In the genomic region with DNA sequence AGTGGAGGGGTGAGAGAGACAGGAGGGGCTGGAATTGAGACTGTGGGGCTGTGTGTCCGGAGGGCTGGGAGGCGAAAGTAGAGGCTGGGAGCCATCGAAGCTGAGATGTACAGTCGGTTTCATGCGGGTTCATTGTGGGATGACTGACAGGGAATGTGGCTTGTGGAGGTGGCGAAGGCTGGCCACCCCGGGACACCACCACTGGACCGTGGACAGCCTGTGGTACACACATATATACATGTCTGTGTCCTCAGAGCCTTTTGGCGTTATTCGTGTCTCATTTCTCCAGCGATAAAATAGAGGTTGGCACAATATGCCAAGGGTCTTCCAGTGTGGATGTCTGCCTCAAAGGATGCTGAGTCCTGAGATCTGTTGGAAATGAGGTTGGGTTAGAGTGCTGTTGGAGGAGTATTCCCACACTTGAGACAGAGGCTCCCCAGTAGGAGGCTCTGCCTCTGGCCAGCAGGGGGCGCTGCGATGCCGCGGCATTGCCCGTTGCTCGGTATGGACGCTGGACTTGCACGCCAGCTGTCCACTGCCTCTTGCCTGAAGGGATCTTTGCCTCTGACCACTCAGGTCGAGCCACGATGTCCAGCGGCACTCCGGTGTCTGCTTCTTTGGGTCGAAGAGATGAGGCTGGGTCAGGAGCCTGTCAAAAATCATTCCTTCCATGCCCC, we compare ENCODE assay signal across 9 mouse cellular contexts. TPM values are rescaled to one million over a fixed set of nuclear protein-coding genes. Genes with fewer than 3 reads are reported as not detected.
DNase-seq lines count a peak whose midpoint lies in the region; ATAC-seq and TF ChIP-seq lines count a peak whose summit lies in the region.
"Had no signal": no experiment of that assay in that cellular context is flagged by ENCODE, and none has a peak within 500 bp of the region (broad histone marks: within the 10 kb centered on the region; RNA-seq: fewer than 3 reads in every experiment).

No protein-coding gene starts in this region.

- dilution Hi-C loops in CH12.LX (cut with MboI; ENCODE audit: extremely low pct_ligation_motif_present, extremely low pct_unique_long_range_greater_than_20kb, low sequenced_read_pairs): no loop called here

- H3K9ac ChIP-seq in CH12.LX (ENCODE audit: insufficient read depth, low read depth): no peak overlapping the region
- no peak overlapping the region for H3K9ac ChIP-seq in forebrain, embryonic 12.5 days
- no peak overlapping the region for H3K9ac ChIP-seq in heart, postnatal 0 days (replicated peaks; ENCODE audit: low read depth, low read length)
- H3K9ac ChIP-seq in liver, embryonic 16.5 days (ENCODE audit: low read depth, low read length): no peak overlapping the region
- 0 out of 2 replicates have a peak overlapping the region, but pooled peaks have one; percentile 26 for H3K9ac ChIP-seq in neural tube, embryonic 12.5 days
- no peak overlapping the region for H3K9ac ChIP-seq in stomach, postnatal 0 days (ENCODE audit: low read length)

- in situ Hi-C loops in CH12.LX (cut with MboI; ENCODE audit: low pct_ligation_motif_present, low pct_unique_long_range_greater_than_20kb, low sequenced_read_pairs): loop anchor here (5.0 kb wide), 2 partner anchors 49 to 119 kb away; no protein-coding TSS in a partner anchor

- peak; percentile 99 for TF ChIP-seq CTCF in CH12.LX (conservative IDR thresholded peaks at IDR 0.05 in 1 of 2, IDR thresholded peaks at IDR 0.05 in 1 of 2; ENCODE audit: low read depth in 2 of 2, low read length in 2 of 2)
- peak; percentile 99 for TF ChIP-seq CTCF in heart, postnatal 0 days (IDR thresholded peaks at IDR 0.05; ENCODE audit: low read depth)
- peak; percentile 100 for TF ChIP-seq CTCF in stomach, postnatal 0 days (IDR thresholded peaks at IDR 0.05; ENCODE audit: low read depth)

- TF ChIP-seq EP300 in CH12.LX (IDR thresholded peaks at IDR 0.05; ENCODE audit: low read length): no peak
- no peak for TF ChIP-seq EP300 in heart, postnatal 0 days (IDR thresholded peaks at IDR 0.05; ENCODE audit: low read depth)
- TF ChIP-seq EP300 in stomach, postnatal 0 days (optimal IDR thresholded peaks at IDR 0.05): no peak

- no peaks in the 10 kb centered on the region for H3K79me2 ChIP-seq in CH12.LX (replicated peaks; ENCODE audit: control insufficient read depth, extremely low read depth, insufficient read depth, poor library complexity, severe bottlenecking)

- H3K9me3 ChIP-seq in CH12.LX (replicated peaks; ENCODE audit: low read length): peaks cover 4% of the 10 kb centered on the region
- no peaks in the 10 kb centered on the region for H3K9me3 ChIP-seq in forebrain, embryonic 12.5 days
- no peaks in the 10 kb centered on the region for H3K9me3 ChIP-seq in heart, postnatal 0 days (replicated peaks; ENCODE audit: control insufficient read depth, low read length)
- H3K9me3 ChIP-seq in liver, embryonic 16.5 days (replicated peaks; ENCODE audit: control insufficient read depth, low read length): no peaks in the 10 kb centered on the region
- H3K9me3 ChIP-seq in neural tube, embryonic 12.5 days: no peaks in the 10 kb centered on the region
- H3K9me3 ChIP-seq in stomach, postnatal 0 days (ENCODE audit: control insufficient read depth, low read length): no peaks in the 10 kb centered on the region

- H3K27me3 ChIP-seq in CH12.LX (replicated peaks): peaks cover 68% of the 10 kb centered on the region
- 0 out of 2 replicates have a peak, but pooled peaks cover 13% of the 10 kb centered on the region for H3K27me3 ChIP-seq in forebrain, embryonic 12.5 days
- peaks cover 10% of the 10 kb centered on the region; the same call in 1 of the 2 replicates for H3K27me3 ChIP-seq in heart, postnatal 0 days (ENCODE audit: control insufficient read depth, insufficient read depth, low read length)
- no peaks in the 10 kb centered on the region for H3K27me3 ChIP-seq in liver, embryonic 16.5 days (ENCODE audit: control insufficient read depth, insufficient read depth, low read depth, low read length)
- H3K27me3 ChIP-seq in neural tube, embryonic 12.5 days (replicated peaks): no peaks in the 10 kb centered on the region
- no peaks in the 10 kb centered on the region for H3K27me3 ChIP-seq in stomach, postnatal 0 days (ENCODE audit: control insufficient read depth, insufficient read depth, low read length)

- H3K27ac ChIP-seq in CH12.LX (ENCODE audit: insufficient read depth, low read depth): no peak overlapping the region
- no peak overlapping the region for H3K27ac ChIP-seq in forebrain, embryonic 12.5 days
- H3K27ac ChIP-seq in heart, postnatal 0 days (ENCODE audit: low read depth): no peak overlapping the region
- H3K27ac ChIP-seq in liver, embryonic 16.5 days (ENCODE audit: low read length): no peak overlapping the region
- no peak overlapping the region for H3K27ac ChIP-seq in neural tube, embryonic 12.5 days
- no peak overlapping the region for H3K27ac ChIP-seq in stomach, postnatal 0 days (replicated peaks)

- peak; percentile 57 for DNase-seq in CH12.LX (ENCODE audit: extremely low read depth)
- DNase-seq in c-Kit-positive CD71-positive TER-119-positive erythroid progenitor cells, embryonic 14.5 days (ENCODE audit: low spot score): peak; percentile 51
- peak; percentile 77 for DNase-seq in heart, postnatal 0 days (ENCODE audit: low spot score)
- DNase-seq in kidney, postnatal 36 days: peak; percentile 82 to 95
- peak; percentile 93 for DNase-seq in stomach, postnatal 0 days (ENCODE audit: low spot score)

- TF ChIP-seq RAD21 in CH12.LX (IDR thresholded peaks at IDR 0.05; ENCODE audit: low read depth, low read length): peak; percentile 98

- H3K36me3 ChIP-seq in CH12.LX (replicated peaks in 1 of 2; ENCODE audit: control insufficient read depth in 1 of 2, insufficient read depth in 1 of 2, low read length in 1 of 2): no peaks in the 10 kb centered on the region
- H3K36me3 ChIP-seq in forebrain, embryonic 12.5 days (replicated peaks): no peaks in the 10 kb centered on the region
- H3K36me3 ChIP-seq in heart, postnatal 0 days (replicated peaks; ENCODE audit: control insufficient read depth, insufficient read depth, low read length): no peaks in the 10 kb centered on the region
- no peaks in the 10 kb centered on the region for H3K36me3 ChIP-seq in liver, embryonic 16.5 days (ENCODE audit: control insufficient read depth, insufficient read depth)
- no peaks in the 10 kb centered on the region for H3K36me3 ChIP-seq in neural tube, embryonic 12.5 days
- no peaks in the 10 kb centered on the region for H3K36me3 ChIP-seq in stomach, postnatal 0 days (ENCODE audit: control insufficient read depth, insufficient read depth, low read length)

- H3K4me2 ChIP-seq in CH12.LX (ENCODE audit: insufficient read depth, low read depth, poor library complexity, severe bottlenecking): peak overlapping the region; percentile 49
- peak overlapping the region; percentile 38 for H3K4me2 ChIP-seq in forebrain, embryonic 12.5 days
- H3K4me2 ChIP-seq in heart, postnatal 0 days (ENCODE audit: low read depth, low read length): peak overlapping the region; percentile 8; the same call in 1 of the 2 replicates
- no peak overlapping the region for H3K4me2 ChIP-seq in liver, embryonic 16.5 days (ENCODE audit: low read depth, low read length)
- H3K4me2 ChIP-seq in neural tube, embryonic 12.5 days (replicated peaks): peak overlapping the region; percentile 45
- H3K4me2 ChIP-seq in stomach, postnatal 0 days (replicated peaks; ENCODE audit: low read depth): 0 out of 2 replicates have a peak overlapping the region, but pooled peaks have one; percentile 20

- no peak for TF ChIP-seq POLR2A in CH12.LX (IDR thresholded peaks at IDR 0.05; ENCODE audit: low read depth, low read length)

- ATAC-seq in forebrain, embryonic 12.5 days (ENCODE audit: low FRiP score): peak; percentile 82
- ATAC-seq in heart, postnatal 0 days (ENCODE audit: insufficient read depth, low read depth): peak; percentile 86
- peak; percentile 41; the same call in 1 of the 2 replicates for ATAC-seq in liver, embryonic 16.5 days (ENCODE audit: low read depth)
- ATAC-seq in neural tube, embryonic 12.5 days (ENCODE audit: low FRiP score, low read depth): peak; percentile 78; the same call in 1 of the 2 replicates
- peak; percentile 87 for ATAC-seq in stomach, postnatal 0 days (ENCODE audit: low FRiP score, low TSS enrichment)

- 24% methylated on average over 24 of the region's 24 CpGs for WGBS in forebrain, embryonic 12.5 days
- WGBS in heart, postnatal 0 days: 19% methylated on average over 24 of the region's 24 CpGs
- 19% methylated on average over 24 of the region's 24 CpGs for WGBS in liver, embryonic 16.5 days (ENCODE audit: insufficient replicate concordance)
- 22% methylated on average over 24 of the region's 24 CpGs for WGBS in neural tube, embryonic 12.5 days
- 20% methylated on average over 24 of the region's 24 CpGs for WGBS in stomach, postnatal 0 days

- H3K4me1 ChIP-seq in CH12.LX (ENCODE audit: control insufficient read depth in 1 of 2, insufficient read depth in 2 of 2): peaks cover 5 to 6% of the 10 kb centered on the region in 2 experiments
- H3K4me1 ChIP-seq in forebrain, embryonic 12.5 days: peaks cover 11% of the 10 kb centered on the region
- H3K4me1 ChIP-seq in heart, postnatal 0 days (ENCODE audit: control insufficient read depth, insufficient read depth): no peaks in the 10 kb centered on the region
- H3K4me1 ChIP-seq in liver, embryonic 16.5 days (ENCODE audit: control insufficient read depth, low read depth, low read length): no peaks in the 10 kb centered on the region
- peaks cover 4% of the 10 kb centered on the region; the same call in 1 of the 2 replicates for H3K4me1 ChIP-seq in neural tube, embryonic 12.5 days
- H3K4me1 ChIP-seq in stomach, postnatal 0 days (replicated peaks; ENCODE audit: control insufficient read depth, insufficient read depth): no peaks in the 10 kb centered on the region

- H3K4me3 ChIP-seq in CH12.LX (replicated peaks in 1 of 3; ENCODE audit: low read depth in 2 of 3, low read length in 2 of 3, poor library complexity in 1 of 3): no peak overlapping the region
- 0 out of 2 replicates have a peak overlapping the region, but pooled peaks have one; percentile 8 for H3K4me3 ChIP-seq in forebrain, embryonic 12.5 days (replicated peaks)
- H3K4me3 ChIP-seq in heart, postnatal 0 days (ENCODE audit: low read depth, low read length): no peak overlapping the region
- no peak overlapping the region for H3K4me3 ChIP-seq in liver, embryonic 16.5 days (ENCODE audit: low read depth, low read length)
- no peak overlapping the region for H3K4me3 ChIP-seq in neural tube, embryonic 12.5 days
- H3K4me3 ChIP-seq in stomach, postnatal 0 days (ENCODE audit: low read depth, low read length): no peak overlapping the region
- H3K4me3 ChIP-seq: erythroblast, embryonic 14.5 days had no signal

RNA-seq across cellular contexts. Expression of a gene that starts 19.3 kb away (rescaled TPM):
- total RNA-seq in CH12.LX (2012; rRNA removed): 0.17 TPM in 1 of 2 replicates, not detected in the other
- total RNA-seq in CH12.LX (2014; rRNA removed): not detected in 2 replicates
- polyA plus RNA-seq in CH12.LX (2012; ENCODE audit: insufficient read length, low read depth): not detected in 2 replicates
- polyA plus RNA-seq in forebrain, embryonic 12.5 days (2016; fragmentation: Nextera tagmentation; extraction: Ambion mirVana): 0.57 and 0.87 TPM in 2 replicates
- not detected in 2 replicates for total RNA-seq in heart, postnatal 0 days (2014; rRNA removed; ENCODE audit: low replicate concordance)
- polyA plus RNA-seq in heart, postnatal 0 days (2015; fragmentation: Nextera tagmentation; extraction: Ambion mirVana): 0.08 and 0.14 TPM in 2 replicates
- polyA plus RNA-seq in liver, embryonic 16.5 days (2015; fragmentation: Nextera tagmentation; extraction: Ambion mirVana): not detected in 2 replicates
- 0.49 and 0.55 TPM in 2 replicates for polyA plus RNA-seq in neural tube, embryonic 12.5 days (2016; fragmentation: Nextera tagmentation; extraction: Ambion mirVana)
- 0.44 and 0.76 TPM in 2 replicates for polyA plus RNA-seq in stomach, postnatal 0 days (2015; fragmentation: Nextera tagmentation; extraction: Ambion mirVana)
- polyA plus RNA-seq: erythroblast, embryonic 14.5 days had no signal

RNA-seq across cellular contexts. Expression of a gene that starts 53.9 kb away (rescaled TPM):
- total RNA-seq in CH12.LX (2012; rRNA removed): not detected in 2 replicates
- total RNA-seq in CH12.LX (2014; rRNA removed): not detected in 2 replicates
- not detected in 2 replicates for polyA plus RNA-seq in CH12.LX (2012; ENCODE audit: insufficient read length, low read depth)
- polyA plus RNA-seq in forebrain, embryonic 12.5 days (2016; fragmentation: Nextera tagmentation; extraction: Ambion mirVana): 10.5 and 10.9 TPM in 2 replicates
- total RNA-seq in heart, postnatal 0 days (2014; rRNA removed; ENCODE audit: low replicate concordance): 1.1 and 2.0 TPM in 2 replicates
- 1.5 and 1.7 TPM in 2 replicates for polyA plus RNA-seq in heart, postnatal 0 days (2015; fragmentation: Nextera tagmentation; extraction: Ambion mirVana)
- polyA plus RNA-seq in liver, embryonic 16.5 days (2015; fragmentation: Nextera tagmentation; extraction: Ambion mirVana): 2.2 and 2.3 TPM in 2 replicates
- 106 and 125 TPM in 2 replicates for polyA plus RNA-seq in neural tube, embryonic 12.5 days (2016; fragmentation: Nextera tagmentation; extraction: Ambion mirVana)
- 3.9 and 4.8 TPM in 2 replicates for polyA plus RNA-seq in stomach, postnatal 0 days (2015; fragmentation: Nextera tagmentation; extraction: Ambion mirVana)
